Mouse (Mus musculus): Measurements from ENCODE around the gene Pdcd4. TPM values are rescaled to one million over a fixed set of nuclear protein-coding genes. Genes with fewer than 3 reads are reported as not detected.

Gene Pdcd4
- polyA plus RNA-seq, 1 experiment from 2014 or later = 58.0 TPM

GRCm38 (mm10) chr19:53894538-53895121 is 2.6 kb downstream of the Pdcd4 start:
- Histone ChIP-seq H3K4me2 (replicated peaks) (no peak overlapping the region), H3K36me3 (replicated peaks; ENCODE audit: control insufficient read depth, insufficient read depth) (no peaks in the 10 kb centered on the region), H3K9me3 (ENCODE audit: control insufficient read depth, low read length) (no peaks in the 10 kb centered on the region), H3K27me3 (ENCODE audit: control insufficient read depth, insufficient read depth, low read length) (no peaks in the 10 kb centered on the region), H3K4me1 (replicated peaks; ENCODE audit: control insufficient read depth, insufficient read depth, low read length) (no peaks in the 10 kb centered on the region), H3K9ac (no peak overlapping the region), H3K27ac (no peak overlapping the region), H3K4me3 (replicated peaks; ENCODE audit: low read length) (no peak overlapping the region)
- ATAC-seq (ENCODE audit: low FRiP score) (no peak), DNase-seq (ENCODE audit: low spot score) (no peak)
- WGBS = 83% methylated on average over 12 of the region's 12 CpGs

GRCm38 (mm10) chr19:53898046-53898445 is 6.0 kb downstream of the Pdcd4 start:
- no peak overlapping the region for H3K4me3 ChIP-seq (replicated peaks; ENCODE audit: low read length)

GRCm38 (mm10) chr19:53898498-53898897 is 6.5 kb downstream of the Pdcd4 start:
- Histone ChIP-seq H3K4me2 (replicated peaks) (no peak overlapping the region), H3K27me3 (ENCODE audit: control insufficient read depth, insufficient read depth, low read length) (no peaks in the 10 kb centered on the region), H3K4me3 (replicated peaks; ENCODE audit: low read length) (no peak overlapping the region), H3K4me1 (replicated peaks; ENCODE audit: control insufficient read depth, insufficient read depth, low read length) (peaks cover 8% of the 10 kb centered on the region; the same call in 1 of the 2 replicates), H3K9me3 (ENCODE audit: control insufficient read depth, low read length) (no peaks in the 10 kb centered on the region), H3K36me3 (replicated peaks; ENCODE audit: control insufficient read depth, insufficient read depth) (no peaks in the 10 kb centered on the region), H3K27ac (no peak overlapping the region), H3K9ac (no peak overlapping the region)
- ATAC-seq (ENCODE audit: low FRiP score) = no peak
- no peak for DNase-seq (ENCODE audit: low spot score)
- 77% methylated on average over 4 of the region's 4 CpGs for WGBS

More at GRCm38 (mm10) chr19:53898046-53898445, 6.0 kb downstream of the Pdcd4 start:
- 77% methylated on average over 5 of the region's 5 CpGs for WGBS
- Histone ChIP-seq H3K27me3 (ENCODE audit: control insufficient read depth, insufficient read depth, low read length) (no peaks in the 10 kb centered on the region), H3K9me3 (ENCODE audit: control insufficient read depth, low read length) (no peaks in the 10 kb centered on the region), H3K4me1 (replicated peaks; ENCODE audit: control insufficient read depth, insufficient read depth, low read length) (peaks cover 8% of the 10 kb centered on the region; the same call in 1 of the 2 replicates), H3K27ac (no peak overlapping the region), H3K9ac (no peak overlapping the region), H3K4me2 (replicated peaks) (no peak overlapping the region), H3K36me3 (replicated peaks; ENCODE audit: control insufficient read depth, insufficient read depth) (no peaks in the 10 kb centered on the region)
- ATAC-seq (ENCODE audit: low FRiP score) (no peak), DNase-seq (ENCODE audit: low spot score) (no peak)

- Histone ChIP-seq H3K4me2 (replicated peaks) (no peak overlapping the region), H3K9me3 (ENCODE audit: control insufficient read depth, low read length) (no peaks in the 10 kb centered on the region), H3K9ac (no peak overlapping the region), H3K4me3 (replicated peaks; ENCODE audit: low read length) (no peak overlapping the region), H3K36me3 (replicated peaks; ENCODE audit: control insufficient read depth, insufficient read depth) (no peaks in the 10 kb centered on the region), H3K4me1 (replicated peaks; ENCODE audit: control insufficient read depth, insufficient read depth, low read length) (peaks cover 8% of the 10 kb centered on the region), H3K27me3 (ENCODE audit: control insufficient read depth, insufficient read depth, low read length) (no peaks in the 10 kb centered on the region), H3K27ac (no peak overlapping the region)
- DNase-seq (ENCODE audit: low spot score) (no peak), ATAC-seq (ENCODE audit: low FRiP score) (no peak)
- WGBS = 84% methylated on average over 25 of the region's 25 CpGs
Observed at GRCm38 (mm10) chr19:53898970-53899900, 7.2 kb downstream of the Pdcd4 start.

GRCm38 (mm10) chr19:53899941-53900610 is 8.0 kb downstream of the Pdcd4 start:
- Histone ChIP-seq H3K9me3 (ENCODE audit: control insufficient read depth, low read length) (no peaks in the 10 kb centered on the region), H3K4me2 (replicated peaks) (no peak overlapping the region), H3K27me3 (ENCODE audit: control insufficient read depth, insufficient read depth, low read length) (no peaks in the 10 kb centered on the region), H3K9ac (no peak overlapping the region), H3K36me3 (replicated peaks; ENCODE audit: control insufficient read depth, insufficient read depth) (no peaks in the 10 kb centered on the region), H3K27ac (no peak overlapping the region), H3K4me3 (replicated peaks; ENCODE audit: low read length) (no peak overlapping the region), H3K4me1 (replicated peaks; ENCODE audit: control insufficient read depth, insufficient read depth, low read length) (peaks cover 17% of the 10 kb centered on the region)
- DNase-seq (ENCODE audit: low spot score) = no peak
- 91% methylated on average over 14 of the region's 14 CpGs for WGBS
- no peak for ATAC-seq (ENCODE audit: low FRiP score)

GRCm38 (mm10) chr19:53901931-53902738 is 10.1 kb downstream of the Pdcd4 start:
- peak overlapping the region; percentile 97 for H3K4me3 ChIP-seq (replicated peaks; ENCODE audit: low read length)
- H3K4me2 ChIP-seq (replicated peaks) = peak overlapping the region; percentile 75
- peak overlapping the region; percentile 91 for H3K27ac ChIP-seq
- no peak for DNase-seq (ENCODE audit: low spot score)
- peaks cover 23% of the 10 kb centered on the region for H3K4me1 ChIP-seq (replicated peaks; ENCODE audit: control insufficient read depth, insufficient read depth, low read length)
- no peak for ATAC-seq (ENCODE audit: low FRiP score)
- 61% methylated on average over 15 of the region's 15 CpGs for WGBS
- H3K9ac ChIP-seq = peak overlapping the region; percentile 67; the same call in 1 of the 2 replicates
- no peaks in the 10 kb centered on the region for H3K9me3 ChIP-seq (ENCODE audit: control insufficient read depth, low read length)
- no peaks in the 10 kb centered on the region for H3K36me3 ChIP-seq (replicated peaks; ENCODE audit: control insufficient read depth, insufficient read depth)
- H3K27me3 ChIP-seq (ENCODE audit: control insufficient read depth, insufficient read depth, low read length) = no peaks in the 10 kb centered on the region

- ATAC-seq (ENCODE audit: low FRiP score) (peak; percentile 98), DNase-seq (ENCODE audit: low spot score) (peak; percentile 97)
- Histone ChIP-seq H3K4me2 (replicated peaks) (peak overlapping the region; percentile 75), H3K36me3 (replicated peaks; ENCODE audit: control insufficient read depth, insufficient read depth) (no peaks in the 10 kb centered on the region), H3K9ac (peak overlapping the region; percentile 91), H3K4me3 (replicated peaks; ENCODE audit: low read length) (peak overlapping the region; percentile 97), H3K4me1 (replicated peaks; ENCODE audit: control insufficient read depth, insufficient read depth, low read length) (peaks cover 25% of the 10 kb centered on the region), H3K9me3 (ENCODE audit: control insufficient read depth, low read length) (no peaks in the 10 kb centered on the region), H3K27ac (peak overlapping the region; percentile 91), H3K27me3 (ENCODE audit: control insufficient read depth, insufficient read depth, low read length) (no peaks in the 10 kb centered on the region)
- WGBS = under 1% methylated on average over 56 of the region's 61 CpGs
Observed at GRCm38 (mm10) chr19:53902739-53903487, 10.9 kb downstream of the Pdcd4 start.

- Histone ChIP-seq H3K4me1 (replicated peaks; ENCODE audit: control insufficient read depth, insufficient read depth, low read length) (peaks cover 25% of the 10 kb centered on the region), H3K9ac (peak overlapping the region; percentile 91), H3K4me2 (replicated peaks) (peak overlapping the region; percentile 71), H3K9me3 (ENCODE audit: control insufficient read depth, low read length) (no peaks in the 10 kb centered on the region), H3K36me3 (replicated peaks; ENCODE audit: control insufficient read depth, insufficient read depth) (no peaks in the 10 kb centered on the region), H3K27ac (peak overlapping the region; percentile 91), H3K27me3 (ENCODE audit: control insufficient read depth, insufficient read depth, low read length) (no peaks in the 10 kb centered on the region), H3K4me3 (replicated peaks; ENCODE audit: low read length) (peak overlapping the region; percentile 97)
- DNase-seq (ENCODE audit: low spot score) (peak; percentile 61), ATAC-seq (ENCODE audit: low FRiP score) (peak; percentile 73)
- under 1% methylated on average over 66 of the region's 83 CpGs for WGBS
Observed at GRCm38 (mm10) chr19:53903507-53904321, 11.7 kb downstream of the Pdcd4 start.
